In the genomic region with DNA sequence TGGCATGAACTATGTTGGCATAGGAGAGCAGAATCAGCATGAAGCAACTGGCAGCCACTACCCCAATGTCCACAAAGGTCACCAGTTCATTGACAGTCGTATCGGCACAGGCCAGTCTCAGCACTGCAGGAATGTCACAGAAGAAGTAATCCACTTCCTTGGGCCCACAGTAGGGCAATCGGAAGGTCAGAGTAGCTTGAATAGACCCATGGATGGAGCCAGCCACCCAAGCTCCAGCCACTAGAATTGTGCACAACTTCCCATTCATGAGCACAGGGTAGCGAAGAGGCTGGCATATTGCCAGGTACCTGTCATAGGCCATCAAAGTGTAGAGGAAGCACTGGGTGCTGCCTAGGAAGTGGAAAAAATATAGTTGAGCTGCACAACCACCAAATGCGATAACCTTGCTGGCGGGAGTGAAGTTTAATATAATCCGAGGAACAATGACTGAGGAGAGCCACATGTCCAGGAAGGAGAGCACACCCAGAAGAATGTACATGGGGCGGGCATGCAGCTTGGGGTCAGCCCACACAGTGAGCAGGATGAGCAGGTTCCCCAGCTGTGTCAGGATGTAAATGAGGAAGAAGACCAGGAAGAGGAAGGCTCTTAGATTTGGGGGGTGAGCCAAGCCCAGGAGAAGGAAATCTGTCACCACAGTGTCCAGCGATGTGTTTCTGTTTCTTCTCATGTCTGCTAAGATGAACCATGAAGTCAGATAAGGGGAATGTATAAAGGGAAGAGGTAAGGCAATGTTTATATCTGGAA, we compare ENCODE assay signal across 20 mouse cellular contexts. TPM values are rescaled to one million over a fixed set of nuclear protein-coding genes. Genes with fewer than 3 reads are reported as not detected.
A peak's percentile ranks its signal among the peaks of the same experiment; 100 is the strongest.
DNase-seq lines count a peak whose midpoint lies in the region; ATAC-seq and TF ChIP-seq lines count a peak whose summit lies in the region.
"Not testable (repeated sequence)": the region's sequence is repeated elsewhere in the genome, so short reads cannot be mapped to it uniquely, and the experiment has no call there.
"Had no signal": no experiment of that assay in that cellular context is flagged by ENCODE, and none has a peak within 500 bp of the region (broad histone marks: within the 10 kb centered on the region; RNA-seq: fewer than 3 reads in every experiment).

No protein-coding gene starts in this region.

- H3K27ac ChIP-seq in heart, embryonic 14.5 days (replicated peaks in 1 of 2; ENCODE audit: control insufficient read depth in 1 of 2, insufficient read depth in 1 of 2, low read depth in 2 of 2, low read length in 2 of 2); intestine, postnatal 0 days (ENCODE audit: low read depth, low read length); kidney, embryonic 16.5 days (ENCODE audit: low read length): not testable (repeated sequence)

- H3K27me3 ChIP-seq in heart, embryonic 14.5 days (ENCODE audit: control insufficient read depth, insufficient read depth, low read length); intestine, postnatal 0 days (replicated peaks; ENCODE audit: control insufficient read depth, insufficient read depth, low read length); kidney, embryonic 16.5 days (ENCODE audit: insufficient read depth, low read length): not testable (repeated sequence)

- not testable (repeated sequence) for H3K9ac ChIP-seq in heart, embryonic 14.5 days (ENCODE audit: low read length); intestine, postnatal 0 days (ENCODE audit: low read depth, low read length); kidney, embryonic 16.5 days (replicated peaks; ENCODE audit: low read length)

- H3K9me3 ChIP-seq in heart, embryonic 14.5 days (ENCODE audit: control insufficient read depth, low read length); intestine, postnatal 0 days (ENCODE audit: control insufficient read depth); kidney, embryonic 16.5 days (ENCODE audit: low read length): not testable (repeated sequence)

- not testable (repeated sequence) for TF ChIP-seq CTCF in intestine, postnatal 0 days (IDR thresholded peaks at IDR 0.05; ENCODE audit: low read depth)

- ATAC-seq in common myeloid progenitor, adult 5-6 weeks (replicated peaks; ENCODE audit: low read depth, poor library complexity, severe bottlenecking), result peak; percentile 86
- peak; percentile 54; the same call in 1 of the 2 replicates for ATAC-seq in heart, embryonic 14.5 days (ENCODE audit: insufficient number of reproducible peaks, insufficient read depth, low FRiP score, low read depth)
- ATAC-seq in intestine, postnatal 0 days, result peak; percentile 16; the same call in 1 of the 2 replicates
- ATAC-seq in kidney, embryonic 16.5 days (ENCODE audit: low FRiP score, low TSS enrichment), result peak; percentile 74
- peak; percentile 79 for ATAC-seq in megakaryocyte, adult 5-6 weeks (ENCODE audit: poor library complexity, severe bottlenecking)

- H3K4me2 ChIP-seq in heart, embryonic 14.5 days (ENCODE audit: low read length); intestine, postnatal 0 days (replicated peaks; ENCODE audit: low read depth); kidney, embryonic 16.5 days (replicated peaks; ENCODE audit: low read depth, low read length): not testable (repeated sequence)

- DNase-seq in naive thymus-derived CD4-positive, alpha-beta T cell, adult 2 months (ENCODE audit: low read depth), result peak; percentile 30

- 73% methylated on average over 9 of the region's 9 CpGs for WGBS in heart, embryonic 14.5 days
- WGBS in intestine, postnatal 0 days, result 79% methylated on average over 9 of the region's 9 CpGs
- WGBS in kidney, embryonic 16.5 days, result 82% methylated on average over 9 of the region's 9 CpGs

- H3K4me3 ChIP-seq in heart, embryonic 14.5 days (ENCODE audit: control insufficient read depth in 1 of 2, insufficient read depth in 1 of 2, low read depth in 1 of 2, low read length in 2 of 2); intestine, postnatal 0 days (ENCODE audit: low read depth, low read length); kidney, embryonic 16.5 days (ENCODE audit: low read length): not testable (repeated sequence)

- not testable (repeated sequence) for H3K4me1 ChIP-seq in heart, embryonic 14.5 days (ENCODE audit: control insufficient read depth in 2 of 2, insufficient read depth in 2 of 2, low read length in 2 of 2); intestine, postnatal 0 days (replicated peaks; ENCODE audit: control insufficient read depth, insufficient read depth, low read length); kidney, embryonic 16.5 days (ENCODE audit: insufficient read depth, low read length)

- not testable (repeated sequence) for H3K36me3 ChIP-seq in heart, embryonic 14.5 days (ENCODE audit: control insufficient read depth, insufficient read depth, low read length); intestine, postnatal 0 days (ENCODE audit: control insufficient read depth, insufficient read depth); kidney, embryonic 16.5 days (ENCODE audit: insufficient read depth, low read length)

RNA-seq across cellular contexts. Expression of a gene that starts 6.9 kb away (rescaled TPM):
- not detected in 2 replicates for total RNA-seq in common myeloid progenitor, adult 5-6 weeks (2017)
- polyA plus RNA-seq in heart, embryonic 14.5 days (2014; fragmentation: Nextera tagmentation; extraction: Ambion mirVana), result not detected in 2 replicates
- polyA plus RNA-seq in intestine, postnatal 0 days (2015; fragmentation: Nextera tagmentation; extraction: Ambion mirVana), result not detected in 2 replicates
- polyA plus RNA-seq in kidney, embryonic 16.5 days (2015; fragmentation: Nextera tagmentation; extraction: Ambion mirVana), result not detected in 2 replicates
- total RNA-seq in megakaryocyte, adult 5-6 weeks (2015), result not detected in 2 replicates
- total RNA-seq in megakaryocyte, adult 5-6 weeks (2017), result not detected in 2 replicates
- total RNA-seq: adrenal gland, postnatal 10 days; adrenal gland, postnatal 4 days; forebrain, postnatal 0 days; G1E; gastrocnemius, adult 18-20 months; gastrocnemius, postnatal 14 days; heart, postnatal 14 days had no signal
- polyA plus RNA-seq: CD4-positive, CD25-positive, alpha-beta regulatory T cell, adult 4 months; embryonic facial prominence, embryonic 14.5 days; forebrain, embryonic 13.5 days; forebrain, postnatal 0 days; G1E; gonadal fat pad, adult 2 months; heart, embryonic 13.5 days; hindbrain, embryonic 10.5 days had no signal

RNA-seq across cellular contexts. Expression of a gene that starts 11.3 kb away (rescaled TPM):
- total RNA-seq in common myeloid progenitor, adult 5-6 weeks (2017), result not detected in 2 replicates
- not detected in 2 replicates for polyA plus RNA-seq in heart, embryonic 14.5 days (2014; fragmentation: Nextera tagmentation; extraction: Ambion mirVana)
- not detected in 2 replicates for polyA plus RNA-seq in intestine, postnatal 0 days (2015; fragmentation: Nextera tagmentation; extraction: Ambion mirVana)
- not detected in 2 replicates for polyA plus RNA-seq in kidney, embryonic 16.5 days (2015; fragmentation: Nextera tagmentation; extraction: Ambion mirVana)
- total RNA-seq in megakaryocyte, adult 5-6 weeks (2015), result not detected in 2 replicates
- not detected in 2 replicates for total RNA-seq in megakaryocyte, adult 5-6 weeks (2017)
- total RNA-seq: adrenal gland, postnatal 10 days; adrenal gland, postnatal 4 days; forebrain, postnatal 0 days; gastrocnemius, adult 18-20 months; gastrocnemius, postnatal 14 days; heart, postnatal 14 days had no signal
- polyA plus RNA-seq: CD4-positive, CD25-positive, alpha-beta regulatory T cell, adult 4 months; forebrain, embryonic 13.5 days; forebrain, postnatal 0 days; G1E; gonadal fat pad, adult 2 months; heart, embryonic 13.5 days; hindbrain, embryonic 10.5 days; hindbrain, embryonic 14.5 days had no signal

RNA-seq across cellular contexts. Expression of a gene that starts 23.9 kb away (rescaled TPM):
- total RNA-seq in common myeloid progenitor, adult 5-6 weeks (2017), result not detected in 2 replicates
- polyA plus RNA-seq in heart, embryonic 14.5 days (2014; fragmentation: Nextera tagmentation; extraction: Ambion mirVana), result not detected in 2 replicates
- polyA plus RNA-seq in intestine, postnatal 0 days (2015; fragmentation: Nextera tagmentation; extraction: Ambion mirVana), result not detected in 2 replicates
- polyA plus RNA-seq in kidney, embryonic 16.5 days (2015; fragmentation: Nextera tagmentation; extraction: Ambion mirVana), result not detected in 2 replicates
- not detected in 2 replicates for total RNA-seq in megakaryocyte, adult 5-6 weeks (2015)
- not detected in 2 replicates for total RNA-seq in megakaryocyte, adult 5-6 weeks (2017)
- total RNA-seq: adrenal gland, postnatal 10 days; adrenal gland, postnatal 4 days; forebrain, postnatal 0 days; gastrocnemius, adult 18-20 months; gastrocnemius, postnatal 14 days; heart, postnatal 14 days had no signal
- polyA plus RNA-seq: CD4-positive, CD25-positive, alpha-beta regulatory T cell, adult 4 months; embryonic facial prominence, embryonic 14.5 days; forebrain, embryonic 13.5 days; forebrain, postnatal 0 days; G1E; gonadal fat pad, adult 2 months; heart, embryonic 13.5 days; hindbrain, embryonic 10.5 days; hindbrain, embryonic 14.5 days had no signal

RNA-seq across cellular contexts. Expression of a gene that starts 34.1 kb away (rescaled TPM):
- total RNA-seq in common myeloid progenitor, adult 5-6 weeks (2017), result not detected in 2 replicates
- not detected in 2 replicates for polyA plus RNA-seq in heart, embryonic 14.5 days (2014; fragmentation: Nextera tagmentation; extraction: Ambion mirVana)
- not detected in 2 replicates for polyA plus RNA-seq in intestine, postnatal 0 days (2015; fragmentation: Nextera tagmentation; extraction: Ambion mirVana)
- polyA plus RNA-seq in kidney, embryonic 16.5 days (2015; fragmentation: Nextera tagmentation; extraction: Ambion mirVana), result not detected in 2 replicates
- not detected in 2 replicates for total RNA-seq in megakaryocyte, adult 5-6 weeks (2015)
- total RNA-seq in megakaryocyte, adult 5-6 weeks (2017), result not detected in 2 replicates
- total RNA-seq: adrenal gland, postnatal 10 days; adrenal gland, postnatal 4 days; forebrain, postnatal 0 days; gastrocnemius, adult 18-20 months; gastrocnemius, postnatal 14 days; heart, postnatal 14 days had no signal
- polyA plus RNA-seq: CD4-positive, CD25-positive, alpha-beta regulatory T cell, adult 4 months; forebrain, embryonic 13.5 days; forebrain, postnatal 0 days; G1E; gonadal fat pad, adult 2 months; heart, embryonic 13.5 days; hindbrain, embryonic 10.5 days; hindbrain, embryonic 14.5 days had no signal

RNA-seq across cellular contexts. Expression of a gene that starts 52.5 kb away (rescaled TPM):
- total RNA-seq in common myeloid progenitor, adult 5-6 weeks (2017), result not detected in 2 replicates
- not detected in 2 replicates for polyA plus RNA-seq in heart, embryonic 14.5 days (2014; fragmentation: Nextera tagmentation; extraction: Ambion mirVana)
- polyA plus RNA-seq in intestine, postnatal 0 days (2015; fragmentation: Nextera tagmentation; extraction: Ambion mirVana), result not detected in 2 replicates
- not detected in 2 replicates for polyA plus RNA-seq in kidney, embryonic 16.5 days (2015; fragmentation: Nextera tagmentation; extraction: Ambion mirVana)
- not detected in 2 replicates for total RNA-seq in megakaryocyte, adult 5-6 weeks (2015)
- not detected in 2 replicates for total RNA-seq in megakaryocyte, adult 5-6 weeks (2017)
- total RNA-seq: adrenal gland, postnatal 10 days; adrenal gland, postnatal 4 days; forebrain, postnatal 0 days; gastrocnemius, adult 18-20 months; gastrocnemius, postnatal 14 days; heart, postnatal 14 days had no signal
- polyA plus RNA-seq: CD4-positive, CD25-positive, alpha-beta regulatory T cell, adult 4 months; embryonic facial prominence, embryonic 14.5 days; forebrain, embryonic 13.5 days; forebrain, postnatal 0 days; G1E; gonadal fat pad, adult 2 months; heart, embryonic 13.5 days; hindbrain, embryonic 10.5 days; hindbrain, embryonic 14.5 days had no signal

Comparison
In these comparisons a context has a peak if more than half of its experiments do, and no peak if none do; other contexts are left out.
1. ATAC-seq: peak in every context shown above with its lines; median percentile 86 in common myeloid progenitor, adult 5-6 weeks; 79 in megakaryocyte, adult 5-6 weeks; 74 in kidney, embryonic 16.5 days; 54 in heart, embryonic 14.5 days; 16 in intestine, postnatal 0 days.